In genomic region chr1:92092286-92092685, GRCm38 (mm10) we compare ENCODE assay signal across 23 mouse cellular contexts.
"Had no signal": no experiment of that assay in that cellular context is flagged by ENCODE, and none has a peak within 500 bp of the region (broad histone marks: within the 10 kb centered on the region; RNA-seq: fewer than 3 reads in every experiment).

No protein-coding gene starts in this region.

- DNase-seq: kidney, adult 9 months; kidney, postnatal 14 days; layer of hippocampus, adult 9-11 months; liver; lung, adult 18-20 months; lung, postnatal 10 days; lung, postnatal 36 days; midbrain, embryonic 14.5 days; right cerebral cortex, adult 18-20 months; right cerebral cortex, postnatal 14 days; right cerebral cortex, postnatal 4 days; thymus, adult 2 months; thymus, postnatal 14 days; thymus, postnatal 4 days had no signal

- H3K27ac ChIP-seq: layer of hippocampus, adult 2 months; limb, embryonic 10.5 days; limb, embryonic 13.5 days; liver, embryonic 12.5 days; liver, embryonic 15.5 days; lung, embryonic 15.5 days; neural tube, embryonic 12.5 days; neural tube, embryonic 15.5 days; stomach, postnatal 0 days had no signal

- H3K4me3 ChIP-seq: layer of hippocampus, adult 2 months; limb, embryonic 10.5 days; limb, embryonic 13.5 days; liver, embryonic 12.5 days; liver, embryonic 15.5 days; lung, embryonic 15.5 days; neural tube, embryonic 12.5 days; neural tube, embryonic 15.5 days had no signal
